Mouse (Mus musculus) myocyte (in vitro differentiated cells): ENCODE data around the gene Hspa1l. TPM values are rescaled to one million over a fixed set of nuclear protein-coding genes. Genes with fewer than 3 reads are reported as not detected.
"Not testable (repeated sequence)": the region's sequence is repeated elsewhere in the genome, so short reads cannot be mapped to it uniquely, and the experiment has no call there.

ENCODE experiments used
- H3K27me3 ChIP-seq: one replicate; pipeline ENCODE4 v1.6.1; 2011; ENCODE audit not compliant: control insufficient read depth, insufficient read depth, insufficient read length
- H3K36me3 ChIP-seq: one replicate; pipeline ENCODE4 v1.6.1; 2011; ENCODE audit not compliant: control insufficient read depth, insufficient read depth
- H3K4me2 ChIP-seq: one replicate; pipeline ENCODE4 v1.6.1; 2011; ENCODE audit warnings: low read depth, control low read depth
- H3K4me3 ChIP-seq: one replicate; pipeline ENCODE4 v1.5.1; 2011; ENCODE audit warnings: mild to moderate bottlenecking, control low read depth, moderate library complexity
- H3K79me2 ChIP-seq: one replicate; pipeline ENCODE4 v1.6.1; 2011; ENCODE audit not compliant: control insufficient read depth, insufficient read depth
- H3ac ChIP-seq: one replicate; pipeline ENCODE4 v1.6.1; 2011; ENCODE audit not compliant: control insufficient read depth, insufficient read length
- CEBPB ChIP-seq: IDR thresholded peaks from 2 replicates; pipeline ENCODE4 v1.6.1; 2011; ENCODE audit warnings: mild to moderate bottlenecking, moderate library complexity; ENCODE audit not compliant: poor library complexity, insufficient read depth, severe bottlenecking
- E2F4 ChIP-seq: IDR thresholded peaks from one replicate; pipeline ENCODE4 v1.6.1; 2011; ENCODE audit warnings: mild to moderate bottlenecking, control low read depth, moderate library complexity; ENCODE audit not compliant: insufficient read depth
- MAX ChIP-seq: IDR thresholded peaks from one replicate; pipeline ENCODE4 v1.6.1; 2011; ENCODE audit warnings: low read depth, mild to moderate bottlenecking, control low read depth
- MYOD1 ChIP-seq, 3 experiments: IDR thresholded peaks; one replicate each; pipeline ENCODE4 v1.6.1; 2011; ENCODE audit warnings: control low read depth in 2 of 3, low read depth in 2 of 3, mild to moderate bottlenecking in 2 of 3, moderate library complexity in 1 of 3; ENCODE audit not compliant: insufficient read length in 2 of 3, control insufficient read depth in 1 of 3
- MYOG ChIP-seq, 3 experiments: IDR thresholded peaks; one replicate each; pipeline ENCODE4 v1.6.1; 2011; ENCODE audit warnings: control low read depth in 2 of 3, low read depth in 2 of 3, mild to moderate bottlenecking in 2 of 3; ENCODE audit not compliant: insufficient read length in 2 of 3, control insufficient read depth in 1 of 3, insufficient read depth in 1 of 3
- POLR2A ChIP-seq: IDR thresholded peaks from one replicate; pipeline ENCODE4 v1.6.1; 2011; ENCODE audit warnings: low read depth, mild to moderate bottlenecking, control low read depth, moderate library complexity; ENCODE audit not compliant: insufficient read length
- POLR2AphosphoS2 ChIP-seq: IDR thresholded peaks from one replicate; pipeline ENCODE4 v1.6.1; 2011; ENCODE audit warnings: low read depth, control low read depth; ENCODE audit not compliant: insufficient read length
- REST ChIP-seq: IDR thresholded peaks from one replicate; pipeline ENCODE4 v1.6.1; 2011; ENCODE audit warnings: mild to moderate bottlenecking, control low read depth, moderate library complexity; ENCODE audit not compliant: insufficient read depth, insufficient read length
- SRF ChIP-seq: IDR thresholded peaks from one replicate; pipeline ENCODE4 v1.6.1; 2011; ENCODE audit warnings: low read depth; ENCODE audit not compliant: control insufficient read depth, insufficient read length
- TCF12 ChIP-seq: IDR thresholded peaks from one replicate; pipeline ENCODE4 v1.6.1; 2011; ENCODE audit warnings: mild to moderate bottlenecking, control low read depth; ENCODE audit not compliant: poor library complexity, insufficient read depth, severe bottlenecking
- TCF3 ChIP-seq: IDR thresholded peaks from one replicate; pipeline ENCODE4 v1.6.1; 2011; ENCODE audit warnings: low read depth, control low read depth; ENCODE audit not compliant: insufficient read length
- USF1 ChIP-seq: IDR thresholded peaks from one replicate; pipeline ENCODE4 v1.6.1; 2011; ENCODE audit warnings: low read depth, mild to moderate bottlenecking, control low read depth, moderate library complexity
- polyA plus RNA-seq: library from polyadenylated mRNA; unstranded; fragments of >200 nt; fragmentation: generic; extraction: Trizol; gene quantifications from one replicate; pipeline ENCODE4 v1.2.1, GENCODE M21; 2012; ENCODE audit warnings: missing spikeins

Hspa1l gene
- polyA plus RNA-seq, 1 experiment = 1.3 TPM

DNA sequence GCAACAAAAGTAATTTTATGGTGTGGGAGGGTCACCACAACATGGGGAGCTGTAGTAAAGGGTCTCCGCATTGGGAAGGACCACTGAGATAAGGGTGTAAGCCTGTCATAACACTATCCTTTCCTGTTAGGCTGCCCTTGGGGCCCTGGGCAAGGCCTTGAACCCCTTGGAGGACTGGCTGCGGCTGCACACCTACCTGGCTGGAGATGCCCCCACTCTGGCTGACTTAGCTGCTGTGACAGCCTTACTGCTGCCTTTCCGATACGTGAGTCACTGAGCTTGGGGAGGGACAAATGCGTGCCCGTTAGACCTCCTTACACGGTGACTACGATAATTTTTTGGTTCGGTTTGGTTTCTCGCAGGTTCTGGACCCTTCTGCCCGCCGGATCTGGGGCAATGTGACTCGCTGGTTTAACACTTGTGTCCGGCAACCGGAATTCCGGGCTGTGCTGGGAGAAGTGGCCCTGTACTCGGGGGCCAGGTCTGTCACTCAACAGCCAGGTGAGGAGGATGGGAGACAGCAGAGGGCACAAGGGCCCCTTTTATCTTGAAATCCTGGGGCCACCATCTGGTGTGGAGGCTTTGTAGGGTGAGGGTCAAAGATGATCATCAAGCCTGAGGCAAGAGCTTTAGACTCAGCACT, 31.7 kb downstream of the Hspa1l start:
- Histone ChIP-seq H3K79me2 (peaks cover 59% of the 10 kb centered on the region), H3K4me3 (peak overlapping the region; percentile 98), H3ac (no peak overlapping the region), H3K27me3 (no peaks in the 10 kb centered on the region), H3K4me2 (no peak overlapping the region), H3K36me3 (peaks cover 37% of the 10 kb centered on the region)
- TF ChIP-seq MAX (no peak), TCF12 (no peak), REST (no peak), SRF (no peak), POLR2AphosphoS2 (no peak)

DNA sequence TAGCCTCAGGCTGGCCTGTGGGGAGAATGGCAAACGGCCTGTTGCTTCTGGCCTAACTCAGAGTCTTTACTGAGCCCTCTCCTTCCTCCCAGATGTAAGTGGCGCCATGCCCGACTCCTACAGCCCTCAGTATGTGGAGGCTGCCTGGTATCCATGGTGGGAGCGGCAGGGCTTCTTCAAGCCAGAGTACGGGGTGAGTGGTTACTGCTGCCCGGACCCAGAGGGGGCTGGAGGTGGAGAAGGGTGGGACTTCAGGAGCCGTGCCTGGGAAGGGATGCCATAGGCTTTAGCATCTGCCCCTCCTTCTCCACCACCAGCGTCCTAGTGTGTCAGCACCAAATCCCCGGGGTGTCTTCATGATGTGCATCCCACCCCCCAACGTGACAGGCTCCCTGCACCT, 32.7 kb downstream of the Hspa1l start:
- peaks cover 50% of the 10 kb centered on the region for H3K79me2 ChIP-seq
- H3K4me2 ChIP-seq = no peak overlapping the region
- peaks cover 42% of the 10 kb centered on the region for H3K36me3 ChIP-seq
- no peak overlapping the region for H3K4me3 ChIP-seq
- TF ChIP-seq E2F4 (no peak), MYOG (IDR thresholded peaks at IDR 0.05; ENCODE audit: control insufficient read depth in 1 of 3, insufficient read depth in 1 of 3, insufficient read length in 2 of 3, low read depth in 2 of 3) (no peak), TCF3 (no peak), POLR2AphosphoS2 (no peak), USF1 (no peak), MYOD1 (IDR thresholded peaks at IDR 0.05; ENCODE audit: control insufficient read depth in 1 of 3, insufficient read length in 2 of 3, low read depth in 2 of 3) (no peak), SRF (no peak), REST (no peak), POLR2A (no peak), CEBPB (no peak), MAX (no peak), TCF12 (no peak)
- H3ac ChIP-seq = no peak overlapping the region
- H3K27me3 ChIP-seq = no peaks in the 10 kb centered on the region

DNA sequence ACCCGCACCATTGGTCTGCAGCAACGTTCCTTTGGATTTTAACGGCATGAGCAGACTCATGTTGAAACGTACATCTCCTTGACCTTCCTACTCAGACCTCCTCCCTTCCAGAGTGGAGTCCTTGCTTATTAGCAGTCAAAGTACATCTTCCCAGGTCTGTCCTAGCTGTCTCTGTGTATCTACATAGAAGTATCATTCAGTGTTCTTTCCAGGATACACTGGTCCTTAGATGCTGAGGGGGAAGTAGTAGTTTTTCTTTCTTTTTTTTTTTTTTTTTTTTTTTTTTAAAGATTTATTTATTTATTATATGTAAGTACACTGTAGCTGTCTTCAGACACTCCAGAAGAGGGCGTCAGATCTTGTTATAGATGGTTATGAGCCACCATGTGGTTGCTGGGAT, 33.4 kb downstream of the Hspa1l start:
- Histone ChIP-seq H3K79me2 (peaks cover 50% of the 10 kb centered on the region), H3K36me3 (peaks cover 45% of the 10 kb centered on the region)
- H3K4me2 ChIP-seq, H3ac ChIP-seq, H3K27me3 ChIP-seq, H3K4me3 ChIP-seq: not testable (repeated sequence)

DNA sequence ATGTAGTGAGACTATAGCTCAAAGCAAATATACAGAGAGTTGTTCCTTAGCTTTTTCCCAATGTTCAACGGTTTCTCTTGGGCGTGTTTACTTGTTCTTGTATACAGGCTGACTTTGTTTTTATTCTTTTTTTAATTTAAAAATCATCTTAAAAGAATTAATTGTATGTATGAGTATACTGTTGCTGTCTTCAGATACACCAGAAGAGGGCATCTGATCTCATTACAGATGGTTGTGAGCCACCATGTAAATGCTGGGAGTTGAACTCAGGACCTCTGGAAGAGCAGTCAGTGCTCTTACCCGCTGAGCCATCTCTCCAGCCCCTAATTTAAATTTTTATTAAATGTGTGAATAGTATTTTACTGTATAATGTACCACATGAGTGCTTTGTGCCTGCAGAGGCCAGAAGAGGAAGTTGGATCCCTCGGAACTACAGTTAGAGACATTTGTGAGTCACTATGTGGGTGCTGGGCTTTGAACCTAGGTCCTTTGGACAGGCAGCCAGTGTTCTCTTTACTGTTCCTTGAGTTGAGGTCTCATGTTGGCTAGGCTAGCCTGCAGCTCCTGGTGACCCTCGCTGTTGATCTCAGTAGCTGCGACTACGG, 35.0 kb downstream of the Hspa1l start:
- Histone ChIP-seq H3K4me3 (no peak overlapping the region), H3K27me3 (no peaks in the 10 kb centered on the region), H3K4me2 (no peak overlapping the region), H3ac (no peak overlapping the region), H3K36me3 (peaks cover 49% of the 10 kb centered on the region), H3K79me2 (peaks cover 36% of the 10 kb centered on the region)
- no peak for TF ChIP-seq E2F4
- no peak for TF ChIP-seq MYOG (IDR thresholded peaks at IDR 0.05; ENCODE audit: control insufficient read depth in 1 of 3, insufficient read depth in 1 of 3, insufficient read length in 2 of 3, low read depth in 2 of 3)
- TF ChIP-seq MAX = no peak
- no peak for TF ChIP-seq SRF
- TF ChIP-seq TCF3 = no peak
- no peak for TF ChIP-seq CEBPB
- no peak for TF ChIP-seq TCF12
- no peak for TF ChIP-seq REST
- no peak for TF ChIP-seq MYOD1 (IDR thresholded peaks at IDR 0.05; ENCODE audit: control insufficient read depth in 1 of 3, insufficient read length in 2 of 3, low read depth in 2 of 3)
- TF ChIP-seq USF1 = no peak
- no peak for TF ChIP-seq POLR2AphosphoS2
- no peak for TF ChIP-seq POLR2A

DNA sequence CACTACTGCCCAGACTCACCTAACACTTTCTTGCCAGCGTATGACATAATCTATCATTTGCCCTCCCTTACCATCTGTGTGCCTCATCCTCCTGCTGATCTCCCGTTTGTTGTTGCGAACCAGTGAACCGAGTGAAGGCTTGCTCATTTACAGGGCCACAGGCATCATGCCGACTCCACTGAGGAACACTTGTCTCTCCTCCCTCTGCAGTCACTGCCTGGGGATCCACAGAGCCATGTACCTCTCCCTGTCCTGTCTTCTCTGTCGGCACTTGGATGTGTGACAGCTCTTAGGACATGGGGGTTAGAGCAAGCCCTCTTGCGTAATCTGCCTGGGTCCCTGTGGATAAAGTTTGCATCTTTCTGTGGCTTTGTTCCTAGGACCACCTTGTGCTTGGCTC, 37.1 kb downstream of the Hspa1l start:
- Histone ChIP-seq H3K27me3 (no peaks in the 10 kb centered on the region), H3K4me2 (no peak overlapping the region), H3ac (no peak overlapping the region), H3K36me3 (peaks cover 55% of the 10 kb centered on the region), H3K4me3 (no peak overlapping the region), H3K79me2 (peaks cover 15% of the 10 kb centered on the region)
- TF ChIP-seq REST (no peak), TCF3 (no peak), USF1 (no peak), E2F4 (no peak), POLR2A (no peak), MAX (no peak), MYOD1 (IDR thresholded peaks at IDR 0.05; ENCODE audit: control insufficient read depth in 1 of 3, insufficient read length in 2 of 3, low read depth in 2 of 3) (no peak), TCF12 (no peak), SRF (no peak), POLR2AphosphoS2 (no peak), CEBPB (no peak)
